Mouse (Mus musculus) lung, postnatal 0 days (tissue): ENCODE data around the gene Pkn3. TPM values are rescaled to one million over a fixed set of nuclear protein-coding genes. Genes with fewer than 3 reads are reported as not detected.

ENCODE experiments used
- ATAC-seq: fragments of 200-750 bp; cut with Nextera tagmentation; 2 replicates; pipeline ENCODE4 v1.8.0; 2017; ENCODE audit warnings: moderate library complexity
- DNase-seq: peaks from one replicate; pipeline ENCODE4 v3.0.0-alpha.2; 2016; ENCODE audit warnings: low spot score
- H3K27ac ChIP-seq: fragments of 300-500 bp; sonication (generic); 2 replicates; pipeline ENCODE4 v1.5.1; 2014; ENCODE audit warnings: antibody characterized with exemption, mild to moderate bottlenecking, low read length, mixed read lengths
- H3K27me3 ChIP-seq: fragments of 300-500 bp; sonication (generic); replicated peaks from 2 replicates; pipeline ENCODE4 v1.6.1; 2014; ENCODE audit warnings: low read length, mixed read lengths; ENCODE audit not compliant: insufficient read depth
- H3K36me3 ChIP-seq: fragments of 300-500 bp; sonication (generic); 2 replicates; pipeline ENCODE4 v1.6.1; 2014; ENCODE audit warnings: low read length, mixed read lengths; ENCODE audit not compliant: insufficient read depth
- H3K4me1 ChIP-seq: fragments of 300-500 bp; sonication (generic); 2 replicates; pipeline ENCODE4 v1.6.1; 2014; ENCODE audit warnings: antibody characterized with exemption, low read depth, low read length, mixed read lengths; ENCODE audit not compliant: insufficient read depth
- H3K4me2 ChIP-seq: fragments of 300-500 bp; sonication (generic); replicated peaks from 2 replicates; pipeline ENCODE4 v1.6.1; 2014; ENCODE audit warnings: low read depth, mild to moderate bottlenecking, low read length, moderate library complexity, mixed read lengths
- H3K4me3 ChIP-seq: fragments of 300-500 bp; sonication (generic); 2 replicates; pipeline ENCODE4 v1.5.1; 2014; ENCODE audit warnings: low read depth, low read length
- H3K9ac ChIP-seq: fragments of 300-500 bp; sonication (generic); replicated peaks from 2 replicates; pipeline ENCODE4 v1.6.1; 2014; ENCODE audit warnings: low read depth, mild to moderate bottlenecking
- H3K9me3 ChIP-seq: fragments of 300-500 bp; sonication (generic); 2 replicates; pipeline ENCODE4 v1.6.1; 2016; ENCODE audit warnings: low read length, mixed read lengths
- CTCF ChIP-seq: IDR thresholded peaks from 2 replicates; pipeline ENCODE4 v1.5.1; 2016; ENCODE audit warnings: antibody characterized with exemption, mild to moderate bottlenecking
- EP300 ChIP-seq: IDR thresholded peaks from 2 replicates; pipeline ENCODE4 v1.6.1; 2016; ENCODE audit warnings: antibody characterized with exemption, mild to moderate bottlenecking, control low read depth
- WGBS: fragments of 180-500 bp; shearing (Covaris S2); extraction: QIAGEN DNeasy Blood & Tissue Kit; methylation state at CpG from one replicate; pipeline ENCODE4 v1.1.7; 2014; 5-methylcytosine and 5-hydroxymethylcytosine counted together
- polyA plus RNA-seq: library from polyadenylated mRNA; unstranded; fragments of >200 nt; fragmentation: Nextera tagmentation; extraction: Ambion mirVana; gene quantifications from 2 replicates; pipeline ENCODE4 v1.2.1, GENCODE M21; 2015

Pkn3 gene
- polyA plus RNA-seq, 1 experiment from 2014 or later, result 9.8 TPM

GRCm38 (mm10) chr2:30087310-30087709 lies 9.8 kb downstream of the Pkn3 start:
- no peak overlapping the region for H3K4me3 ChIP-seq
- no peaks in the 10 kb centered on the region for H3K27me3 ChIP-seq
- H3K36me3 ChIP-seq, result no peaks in the 10 kb centered on the region; the same call in 1 of the 2 replicates
- H3K4me1 ChIP-seq, result no peaks in the 10 kb centered on the region
- no peak overlapping the region for H3K9ac ChIP-seq
- 86% methylated on average over 4 of the region's 4 CpGs for WGBS
- no peak for ATAC-seq
- no peak overlapping the region for H3K27ac ChIP-seq
- TF ChIP-seq EP300, result no peak
- no peak for TF ChIP-seq CTCF
- no peak for DNase-seq
- no peaks in the 10 kb centered on the region for H3K9me3 ChIP-seq
- H3K4me2 ChIP-seq, result no peak overlapping the region

DNA sequence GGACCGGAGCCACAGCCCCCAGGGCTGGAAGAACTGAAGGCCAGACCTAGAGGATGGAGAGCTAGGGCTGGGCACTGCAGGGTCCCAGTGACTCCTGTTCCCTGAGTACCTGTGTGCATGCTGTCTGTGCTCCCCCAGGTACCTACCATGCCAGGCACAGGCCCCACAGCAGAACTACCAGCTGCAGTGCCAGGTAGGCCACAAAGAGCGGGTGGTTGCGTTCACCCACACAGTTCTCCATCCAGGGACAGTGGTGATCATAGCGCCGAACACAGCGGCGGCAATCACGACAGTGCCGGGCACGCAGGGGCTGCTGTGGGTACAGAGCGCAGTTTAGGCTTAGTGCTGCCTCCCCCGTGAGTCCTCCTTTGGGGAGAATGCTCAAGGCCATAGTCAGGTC lies 14.0 kb downstream of the Pkn3 start:
- Histone ChIP-seq H3K36me3 (no peaks in the 10 kb centered on the region; the same call in 1 of the 2 replicates), H3K4me1 (0 out of 2 replicates have a peak, but pooled peaks cover 5% of the 10 kb centered on the region), H3K27ac (no peak overlapping the region), H3K9me3 (no peaks in the 10 kb centered on the region), H3K4me3 (no peak overlapping the region), H3K4me2 (no peak overlapping the region), H3K27me3 (no peaks in the 10 kb centered on the region), H3K9ac (no peak overlapping the region)
- WGBS, result 97% methylated on average over 12 of the region's 12 CpGs
- DNase-seq, result no peak
- TF ChIP-seq EP300, result no peak
- no peak for TF ChIP-seq CTCF
- ATAC-seq, result no peak

DNA sequence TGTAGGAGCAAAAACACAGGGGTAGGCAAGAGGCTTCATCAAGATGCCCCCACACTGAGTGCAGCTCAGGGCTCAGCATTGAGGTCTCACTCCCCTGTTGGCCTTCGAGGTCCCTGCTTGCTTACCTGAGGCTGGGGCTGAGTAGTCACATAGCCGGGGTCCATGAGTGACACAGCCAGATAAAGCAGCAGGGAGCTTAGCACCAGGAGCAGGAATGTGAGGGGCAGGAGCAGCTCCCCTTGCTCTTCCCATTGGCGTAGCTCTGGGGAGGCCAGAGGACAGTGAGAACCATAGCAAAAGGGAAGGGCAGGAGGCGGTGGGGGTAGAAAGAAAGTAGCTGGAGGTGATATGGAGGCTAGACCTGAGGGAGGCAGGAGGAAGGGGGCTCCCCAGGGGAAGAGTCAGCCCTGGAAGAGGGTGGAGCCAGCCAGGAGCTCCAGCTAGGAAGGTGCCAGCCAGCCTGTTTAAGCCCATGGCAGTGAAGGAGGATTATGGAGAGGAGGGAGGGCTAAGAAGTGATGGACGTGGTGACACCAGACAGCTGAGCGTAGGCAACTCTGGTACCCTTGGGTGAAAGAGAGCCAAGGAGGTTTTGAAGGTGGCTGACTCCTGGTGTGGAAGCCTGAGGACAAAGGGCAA lies 14.9 kb downstream of the Pkn3 start:
- no peak overlapping the region for H3K9ac ChIP-seq
- DNase-seq, result no peak
- H3K4me2 ChIP-seq, result peak overlapping the region; percentile 59; the same call in 1 of the 2 replicates
- 44% methylated on average over 6 of the region's 6 CpGs for WGBS
- no peak for TF ChIP-seq EP300
- no peak for TF ChIP-seq CTCF
- H3K4me3 ChIP-seq, result no peak overlapping the region
- 0 out of 2 replicates have a peak, but pooled peaks cover 5% of the 10 kb centered on the region for H3K4me1 ChIP-seq
- no peaks in the 10 kb centered on the region for H3K27me3 ChIP-seq
- H3K9me3 ChIP-seq, result no peaks in the 10 kb centered on the region
- no peak for ATAC-seq
- no peaks in the 10 kb centered on the region; the same call in 1 of the 2 replicates for H3K36me3 ChIP-seq
- 0 out of 2 replicates have a peak overlapping the region, but pooled peaks have one; percentile 20 for H3K27ac ChIP-seq

- Histone ChIP-seq H3K4me1 (0 out of 2 replicates have a peak, but pooled peaks cover 5% of the 10 kb centered on the region), H3K4me3 (peak within 1 kb of the TSS; percentile 72), H3K27ac (peak within 1 kb of the TSS; percentile 32), H3K4me2 (peak within 1 kb of the TSS; percentile 59), H3K27me3 (no peaks in the 10 kb centered on the region), H3K9me3 (no peaks in the 10 kb centered on the region), H3K36me3 (no peaks in the 10 kb centered on the region; the same call in 1 of the 2 replicates), H3K9ac (peak within 1 kb of the TSS; percentile 49)
- WGBS, result 3% methylated on average over 50 of the region's 51 CpGs
- TF ChIP-seq CTCF (no peak; the same call in 1 of the 2 replicates), EP300 (0 out of 2 replicates have a peak, but pooled peaks have one; percentile 5)
- DNase-seq (peak; percentile 98), ATAC-seq (peak; percentile 99)
Measured at GRCm38 (mm10) chr2:30093471-30094207, 16.2 kb downstream of the Pkn3 start, which contains the start of gene Zdhhc12. Zdhhc12 (minus strand) TSS chr2:30093648.

- DNase-seq (no peak), ATAC-seq (no peak)
- H3K27me3 ChIP-seq, result no peaks in the 10 kb centered on the region
- no peaks in the 10 kb centered on the region; the same call in none of the 2 replicates for H3K36me3 ChIP-seq
- no peaks in the 10 kb centered on the region for H3K9me3 ChIP-seq
- 2% methylated on average over 13 of the region's 13 CpGs for WGBS
- H3K4me3 ChIP-seq, result peak overlapping the region; percentile 72
- H3K9ac ChIP-seq, result no peak overlapping the region
- peak overlapping the region; percentile 32 for H3K27ac ChIP-seq
- H3K4me1 ChIP-seq, result 0 out of 2 replicates have a peak, but pooled peaks cover 5% of the 10 kb centered on the region
- no peak for TF ChIP-seq EP300
- TF ChIP-seq CTCF, result no peak
- H3K4me2 ChIP-seq, result peak overlapping the region; percentile 59
Measured at GRCm38 (mm10) chr2:30094208-30094588, 16.7 kb downstream of the Pkn3 start.

DNA sequence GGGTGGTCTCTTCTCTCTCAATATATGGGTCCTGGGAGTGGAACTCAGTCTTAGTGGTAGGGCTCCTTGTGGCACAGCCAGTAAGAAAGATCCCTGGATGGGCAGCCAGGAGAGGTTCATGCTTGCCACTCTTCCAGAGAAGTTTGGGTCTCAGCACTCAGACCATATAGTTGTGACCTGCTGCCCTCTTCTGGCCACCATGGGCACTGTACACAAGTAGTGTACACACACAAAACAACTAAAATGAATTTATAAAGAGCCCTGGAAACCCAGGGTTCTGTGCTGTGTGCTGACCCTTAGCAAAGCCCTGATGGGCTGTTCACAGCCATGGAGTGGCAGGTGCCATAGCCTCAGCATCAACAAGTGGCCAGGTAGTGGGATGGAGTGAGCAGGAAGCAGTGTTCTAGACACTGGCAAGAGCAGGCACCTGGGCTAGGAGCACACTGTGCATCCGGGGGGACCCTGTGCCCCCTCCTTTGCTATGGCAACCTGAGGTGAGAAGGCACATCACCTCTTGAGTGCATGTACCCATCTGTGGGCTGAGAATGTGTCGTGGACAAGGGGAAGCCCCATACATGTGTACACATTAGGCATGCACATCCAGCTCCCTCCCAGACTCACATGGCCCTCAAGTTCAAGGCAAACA lies 18.5 kb downstream of the Pkn3 start:
- ATAC-seq (no peak), DNase-seq (peak; percentile 81)
- Histone ChIP-seq H3K36me3 (peaks cover 6% of the 10 kb centered on the region), H3K4me2 (no peak overlapping the region), H3K27ac (no peak overlapping the region), H3K9ac (no peak overlapping the region), H3K9me3 (no peaks in the 10 kb centered on the region), H3K4me3 (no peak overlapping the region), H3K27me3 (no peaks in the 10 kb centered on the region), H3K4me1 (0 out of 2 replicates have a peak, but pooled peaks cover 5% of the 10 kb centered on the region)
- 69% methylated on average over 2 of the region's 2 CpGs for WGBS
- TF ChIP-seq EP300 (no peak), CTCF (peak; percentile 82)
